Mouse (Mus musculus) brain, embryonic 14.5 days (tissue): ENCODE data around the gene Dnajb6.

Experiments
- CTCF ChIP-seq: fragments of 200-500 bp; IDR thresholded peaks from 2 replicates; pipeline ENCODE4 v1.5.1; 2012; ENCODE audit warnings: inconsistent platforms, mild to moderate bottlenecking, moderate library complexity, borderline replicate concordance; ENCODE audit not compliant: insufficient read depth, insufficient read length; ENCODE audit errors: extremely low read depth
- POLR2A ChIP-seq: fragments of 200-500 bp; IDR thresholded peaks from 2 replicates; pipeline ENCODE4 v1.6.1; 2012; ENCODE audit warnings: mild to moderate bottlenecking, inconsistent platforms, borderline replicate concordance; ENCODE audit not compliant: poor library complexity, insufficient read depth, insufficient read length, severe bottlenecking; ENCODE audit errors: extremely low read depth

DNA sequence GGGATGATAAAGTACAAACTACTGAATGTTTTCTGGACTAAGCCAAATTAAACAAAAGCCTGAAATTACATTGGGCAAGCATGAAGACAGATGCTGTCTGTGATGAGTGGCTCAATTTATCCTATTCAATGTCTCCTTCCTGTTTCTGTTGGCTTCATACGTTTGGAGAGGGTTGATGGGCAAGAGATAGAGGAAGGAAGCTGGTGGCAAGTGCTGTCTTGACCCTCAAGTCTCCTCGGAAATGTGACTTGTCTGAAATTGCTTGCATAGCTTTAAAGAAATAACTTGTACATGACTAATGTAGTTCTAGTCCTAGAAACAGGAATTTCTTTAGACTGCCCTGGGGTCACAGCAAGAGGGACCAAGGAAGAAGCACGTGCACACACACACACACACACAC is 109.5 kb downstream of the Dnajb6 start:
- TF ChIP-seq POLR2A (no peak), CTCF (no peak)
